Mouse (Mus musculus): ENCODE measurements at regions not wholly inside any gene's neighbourhood (a gene's known extent, or its start where the extent isn't known, plus 50 kb on each side); places are given as distances from the start of the nearest gene placed in this dataset.

DNA sequence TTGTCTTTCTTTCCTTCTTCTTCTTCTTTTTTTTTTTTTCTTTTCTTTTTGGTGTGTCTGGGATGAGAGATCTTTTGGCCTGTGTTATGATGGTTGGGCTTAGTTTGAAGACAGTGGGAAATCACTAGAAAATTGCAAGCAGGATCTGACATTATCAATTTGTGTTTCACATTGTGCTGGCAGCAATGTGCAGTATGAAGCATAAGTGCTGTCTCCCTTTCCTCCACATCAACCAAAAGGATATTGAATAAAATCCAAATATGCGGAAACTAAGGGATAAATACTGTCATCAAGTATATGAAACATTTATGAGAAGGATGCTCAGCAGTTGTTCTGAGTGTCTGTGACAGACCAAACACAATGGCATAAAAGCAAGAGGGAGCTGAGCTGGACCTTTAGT is 1144.4 kb upstream of the Zeb2 start:
- Histone ChIP-seq H3K9ac (ENCODE audit: low read length) (no peak overlapping the region), H3K4me1 (ENCODE audit: control insufficient read depth, insufficient read depth, low read length) (no peaks in the 10 kb centered on the region), H3K27me3 (ENCODE audit: control insufficient read depth, insufficient read depth, low read length) (no peaks in the 10 kb centered on the region), H3K36me3 (ENCODE audit: control insufficient read depth, insufficient read depth, low read length) (no peaks in the 10 kb centered on the region), H3K27ac (ENCODE audit: low read depth, low read length) (no peak overlapping the region), H3K4me3 (ENCODE audit: low read depth, low read length) (no peak overlapping the region), H3K9me3 (ENCODE audit: control insufficient read depth, low read length) (no peaks in the 10 kb centered on the region), H3K4me2 (no peak overlapping the region)
- no peak for DNase-seq (ENCODE audit: low spot score, missing footprints)
- WGBS: 89% methylated on average over 1 of the region's 1 CpGs
- no peak for ATAC-seq (ENCODE audit: low FRiP score)

DNA sequence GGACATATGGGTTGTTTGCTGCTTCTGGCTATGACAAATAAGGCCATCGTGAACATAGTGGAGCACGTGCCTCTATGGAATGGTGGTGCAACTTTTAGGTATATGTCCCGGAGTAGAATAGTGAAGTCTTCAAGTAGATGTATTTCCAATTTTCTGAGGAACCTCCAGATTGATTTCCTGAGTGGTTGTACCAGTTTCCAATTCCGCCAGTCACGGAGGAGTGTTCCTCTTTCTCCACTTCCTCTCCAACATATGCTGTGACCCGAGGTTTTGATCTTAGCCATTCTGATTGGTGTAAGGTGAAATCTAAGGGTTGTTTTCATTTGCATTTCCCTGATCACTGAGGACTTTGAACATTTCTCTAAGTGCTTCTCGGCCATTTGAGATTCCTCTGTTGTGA is 1134.4 kb upstream of the Zeb2 start:
- Histone ChIP-seq H3K27ac (ENCODE audit: low read depth, low read length) (no peak overlapping the region), H3K9me3 (ENCODE audit: control insufficient read depth, low read length) (no peaks in the 10 kb centered on the region), H3K4me3 (ENCODE audit: low read depth, low read length) (no peak overlapping the region), H3K27me3 (ENCODE audit: control insufficient read depth, insufficient read depth, low read length) (no peaks in the 10 kb centered on the region), H3K4me2 (no peak overlapping the region), H3K36me3 (ENCODE audit: control insufficient read depth, insufficient read depth, low read length) (no peaks in the 10 kb centered on the region), H3K4me1 (ENCODE audit: control insufficient read depth, insufficient read depth, low read length) (no peaks in the 10 kb centered on the region), H3K9ac (ENCODE audit: low read length) (no peak overlapping the region)
- no peak for DNase-seq (ENCODE audit: low spot score, missing footprints)
- ATAC-seq (ENCODE audit: low FRiP score): no peak
- 93% methylated on average over 7 of the region's 7 CpGs for WGBS

GRCm38 (mm10) chr2:46245717-46246116 is 1128.5 kb upstream of the Zeb2 start:
- Histone ChIP-seq H3K27me3 (ENCODE audit: control insufficient read depth, insufficient read depth, low read length) (no peaks in the 10 kb centered on the region), H3K4me2 (no peak overlapping the region), H3K9ac (ENCODE audit: low read length) (no peak overlapping the region), H3K36me3 (ENCODE audit: control insufficient read depth, insufficient read depth, low read length) (no peaks in the 10 kb centered on the region), H3K9me3 (ENCODE audit: control insufficient read depth, low read length) (no peaks in the 10 kb centered on the region), H3K27ac (ENCODE audit: low read depth, low read length) (no peak overlapping the region), H3K4me3 (ENCODE audit: low read depth, low read length) (no peak overlapping the region), H3K4me1 (ENCODE audit: control insufficient read depth, insufficient read depth, low read length) (no peaks in the 10 kb centered on the region)
- DNase-seq (ENCODE audit: low spot score, missing footprints) (no peak), ATAC-seq (ENCODE audit: low FRiP score) (no peak)
- 77% methylated on average over 3 of the region's 3 CpGs for WGBS

DNA sequence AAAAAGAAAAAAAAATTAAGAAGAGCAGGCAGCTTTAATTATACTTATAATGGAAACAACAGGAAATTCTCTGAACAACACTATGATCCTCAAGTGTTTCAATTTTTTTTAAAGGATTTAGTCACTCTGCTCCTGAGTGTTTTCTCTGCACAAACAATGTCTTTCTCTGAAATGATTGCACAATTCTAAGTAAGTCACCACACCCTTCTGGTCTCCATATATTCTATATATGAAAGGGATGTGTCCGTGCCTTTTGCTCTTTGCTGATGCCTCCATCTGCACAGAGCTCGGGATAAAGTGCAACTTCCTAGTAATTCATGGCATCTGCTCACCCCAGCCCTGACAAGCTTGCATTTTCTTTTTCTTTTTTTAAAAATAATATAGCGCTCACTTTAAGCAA is 1127.5 kb upstream of the Zeb2 start:
- Histone ChIP-seq H3K9me3 (ENCODE audit: control insufficient read depth, low read length) (no peaks in the 10 kb centered on the region), H3K9ac (ENCODE audit: low read length) (no peak overlapping the region), H3K4me2 (no peak overlapping the region), H3K4me1 (ENCODE audit: control insufficient read depth, insufficient read depth, low read length) (no peaks in the 10 kb centered on the region), H3K27me3 (ENCODE audit: control insufficient read depth, insufficient read depth, low read length) (no peaks in the 10 kb centered on the region), H3K27ac (ENCODE audit: low read depth, low read length) (no peak overlapping the region), H3K4me3 (ENCODE audit: low read depth, low read length) (no peak overlapping the region), H3K36me3 (ENCODE audit: control insufficient read depth, insufficient read depth, low read length) (no peaks in the 10 kb centered on the region)
- WGBS: 90% methylated on average over 3 of the region's 3 CpGs
- no peak for DNase-seq (ENCODE audit: low spot score, missing footprints)
- no peak for ATAC-seq (ENCODE audit: low FRiP score)

DNA sequence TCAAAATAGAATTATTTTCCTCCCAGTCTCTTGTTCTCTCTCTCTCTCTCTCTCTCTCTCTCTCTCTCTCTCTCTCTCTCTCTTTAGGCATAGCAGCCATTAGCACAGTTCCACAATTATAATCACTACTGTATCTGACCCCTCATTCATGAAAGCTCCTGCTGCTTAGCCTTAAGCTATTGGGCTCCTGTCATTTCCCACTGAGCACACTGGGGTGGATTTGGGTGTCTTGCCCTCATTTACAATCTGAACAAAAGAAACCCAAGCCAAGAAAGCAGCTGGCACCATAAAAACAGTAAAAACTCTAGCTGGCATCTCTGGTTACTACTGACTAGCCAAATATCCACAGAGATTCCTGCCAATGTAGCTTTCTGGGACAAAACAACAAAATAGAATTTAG is 1125.6 kb upstream of the Zeb2 start:
- ATAC-seq (ENCODE audit: low FRiP score) (no peak), DNase-seq (ENCODE audit: low spot score, missing footprints) (no peak)
- H3K4me1 ChIP-seq (ENCODE audit: control insufficient read depth, insufficient read depth, low read length): no peaks in the 10 kb centered on the region
- H3K27me3 ChIP-seq (ENCODE audit: control insufficient read depth, insufficient read depth, low read length): no peaks in the 10 kb centered on the region
- no peak overlapping the region for H3K4me2 ChIP-seq
- H3K36me3 ChIP-seq (ENCODE audit: control insufficient read depth, insufficient read depth, low read length): no peaks in the 10 kb centered on the region
- no peak overlapping the region for H3K4me3 ChIP-seq (ENCODE audit: low read depth, low read length)
- H3K9me3 ChIP-seq (ENCODE audit: control insufficient read depth, low read length): no peaks in the 10 kb centered on the region
- no peak overlapping the region for H3K27ac ChIP-seq (ENCODE audit: low read depth, low read length)
- H3K9ac ChIP-seq (ENCODE audit: low read length): no peak overlapping the region

- H3K9ac ChIP-seq (ENCODE audit: low read length): no peak overlapping the region
- no peaks in the 10 kb centered on the region for H3K27me3 ChIP-seq (ENCODE audit: control insufficient read depth, insufficient read depth, low read length)
- H3K4me1 ChIP-seq (ENCODE audit: control insufficient read depth, insufficient read depth, low read length): no peaks in the 10 kb centered on the region
- DNase-seq (ENCODE audit: low spot score, missing footprints) (no peak), ATAC-seq (ENCODE audit: low FRiP score) (no peak)
- H3K36me3 ChIP-seq (ENCODE audit: control insufficient read depth, insufficient read depth, low read length): no peaks in the 10 kb centered on the region
- H3K27ac ChIP-seq (ENCODE audit: low read depth, low read length): no peak overlapping the region
- no peak overlapping the region for H3K4me3 ChIP-seq (ENCODE audit: low read depth, low read length)
- no peaks in the 10 kb centered on the region for H3K9me3 ChIP-seq (ENCODE audit: control insufficient read depth, low read length)
- 81% methylated on average over 4 of the region's 4 CpGs for WGBS
- H3K4me2 ChIP-seq: no peak overlapping the region
Observed at GRCm38 (mm10) chr2:46239874-46240273, 1122.7 kb upstream of the Zeb2 start.

- no peaks in the 10 kb centered on the region for H3K9me3 ChIP-seq (ENCODE audit: control insufficient read depth, low read length)
- no peak overlapping the region for H3K27ac ChIP-seq (ENCODE audit: low read depth, low read length)
- H3K4me1 ChIP-seq (ENCODE audit: control insufficient read depth, insufficient read depth, low read length): no peaks in the 10 kb centered on the region
- ATAC-seq (ENCODE audit: low FRiP score) (no peak), DNase-seq (ENCODE audit: low spot score, missing footprints) (no peak)
- H3K4me2 ChIP-seq: no peak overlapping the region
- H3K27me3 ChIP-seq (ENCODE audit: control insufficient read depth, insufficient read depth, low read length): no peaks in the 10 kb centered on the region
- no peaks in the 10 kb centered on the region for H3K36me3 ChIP-seq (ENCODE audit: control insufficient read depth, insufficient read depth, low read length)
- WGBS: 77% methylated on average over 2 of the region's 2 CpGs
- no peak overlapping the region for H3K4me3 ChIP-seq (ENCODE audit: low read depth, low read length)
- H3K9ac ChIP-seq (ENCODE audit: low read length): no peak overlapping the region
Observed at GRCm38 (mm10) chr2:46230791-46231450, 1113.7 kb upstream of the Zeb2 start.

DNA sequence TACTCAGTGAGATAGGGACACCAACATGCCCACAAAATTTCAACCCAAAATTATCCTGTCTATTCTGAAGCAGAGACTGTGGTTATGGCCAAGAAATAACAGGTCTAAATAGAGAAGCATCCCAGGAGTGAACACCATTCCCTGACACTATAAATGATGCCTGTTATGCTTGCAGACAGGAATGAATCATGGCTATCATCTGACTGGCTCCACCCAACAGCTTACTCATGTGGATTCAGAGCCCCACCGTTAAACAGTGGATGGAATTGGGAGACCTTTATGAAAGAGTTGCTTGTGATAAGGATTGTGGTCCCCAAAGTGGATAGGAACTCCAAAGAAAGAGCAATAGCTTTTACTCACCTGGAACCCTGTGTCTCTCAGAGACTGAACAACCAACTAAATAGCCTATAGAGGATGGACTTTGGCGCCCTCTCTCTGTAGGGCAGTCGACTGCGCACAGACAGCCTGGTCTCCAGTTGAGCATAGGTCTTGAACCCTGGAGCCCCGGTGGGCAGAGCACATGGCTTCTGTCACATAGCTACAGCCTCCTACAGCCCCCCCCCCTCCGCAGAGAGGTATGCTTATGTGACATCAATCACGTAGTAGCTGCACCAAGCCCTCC is 1101.3 kb upstream of the Zeb2 start:
- no peak for ATAC-seq (ENCODE audit: low FRiP score)
- H3K27ac ChIP-seq (ENCODE audit: low read depth, low read length): no peak overlapping the region

GRCm38 (mm10) chr2:46199341-46199740 is 1082.1 kb upstream of the Zeb2 start:
- no peak overlapping the region for H3K9ac ChIP-seq (ENCODE audit: low read length)
- WGBS: 59% methylated on average over 1 of the region's 1 CpGs
- no peaks in the 10 kb centered on the region for H3K4me1 ChIP-seq (ENCODE audit: control insufficient read depth, insufficient read depth, low read length)
- no peak overlapping the region for H3K4me3 ChIP-seq (ENCODE audit: low read depth, low read length)
- H3K9me3 ChIP-seq (ENCODE audit: control insufficient read depth, low read length): no peaks in the 10 kb centered on the region
- no peaks in the 10 kb centered on the region for H3K36me3 ChIP-seq (ENCODE audit: control insufficient read depth, insufficient read depth, low read length)
- DNase-seq (ENCODE audit: low spot score, missing footprints) (no peak), ATAC-seq (ENCODE audit: low FRiP score) (no peak)
- H3K4me2 ChIP-seq: no peak overlapping the region
- no peak overlapping the region for H3K27ac ChIP-seq (ENCODE audit: low read depth, low read length)
- H3K27me3 ChIP-seq (ENCODE audit: control insufficient read depth, insufficient read depth, low read length): no peaks in the 10 kb centered on the region

More for the DNA sequence above, 1101.3 kb upstream of the Zeb2 start:
- H3K4me1 ChIP-seq (ENCODE audit: control insufficient read depth, insufficient read depth, low read length): no peaks in the 10 kb centered on the region
- H3K9me3 ChIP-seq (ENCODE audit: control insufficient read depth, low read length): no peaks in the 10 kb centered on the region
- no peaks in the 10 kb centered on the region for H3K27me3 ChIP-seq (ENCODE audit: control insufficient read depth, insufficient read depth, low read length)
- DNase-seq (ENCODE audit: low spot score, missing footprints): no peak
- no peak overlapping the region for H3K4me3 ChIP-seq (ENCODE audit: low read depth, low read length)
- 94% methylated on average over 7 of the region's 7 CpGs for WGBS
- no peak overlapping the region for H3K9ac ChIP-seq (ENCODE audit: low read length)
- H3K4me2 ChIP-seq: no peak overlapping the region
- no peaks in the 10 kb centered on the region for H3K36me3 ChIP-seq (ENCODE audit: control insufficient read depth, insufficient read depth, low read length)
